Mouse (Mus musculus) hindbrain, embryonic 16.5 days (tissue): ENCODE measurements around the gene Tnp2. TPM values are rescaled to one million over a fixed set of nuclear protein-coding genes. Genes with fewer than 3 reads are reported as not detected.
A peak's percentile ranks its signal among the peaks of the same experiment; 100 is the strongest.

Experiments
- ATAC-seq: fragments of 200-750 bp; cut with Nextera tagmentation; 2 replicates; pipeline ENCODE4 v1.8.0; 2017; ENCODE audit warnings: moderate TSS enrichment, moderate library complexity
- H3K27ac ChIP-seq: fragments of 300-500 bp; sonication (generic); 2 replicates; pipeline ENCODE4 v1.5.1; 2014; ENCODE audit warnings: low read depth, mild to moderate bottlenecking, control low read depth, low read length, moderate library complexity
- H3K27me3 ChIP-seq: fragments of 300-500 bp; sonication (generic); replicated peaks from 2 replicates; pipeline ENCODE4 v1.6.1; 2014; ENCODE audit warnings: low read length; ENCODE audit not compliant: control insufficient read depth, insufficient read depth
- H3K36me3 ChIP-seq: fragments of 300-500 bp; sonication (generic); 2 replicates; pipeline ENCODE4 v1.6.1; 2014; ENCODE audit warnings: mild to moderate bottlenecking, low read length, moderate library complexity, mixed read lengths; ENCODE audit not compliant: control insufficient read depth, insufficient read depth
- H3K4me1 ChIP-seq: fragments of 300-500 bp; sonication (generic); 2 replicates; pipeline ENCODE4 v1.6.1; 2014; ENCODE audit warnings: low read depth, low read length; ENCODE audit not compliant: control insufficient read depth, insufficient read depth
- H3K4me2 ChIP-seq: fragments of 300-500 bp; sonication (generic); 2 replicates; pipeline ENCODE4 v1.6.1; 2014; ENCODE audit warnings: mild to moderate bottlenecking, low read length, control low read depth, moderate library complexity
- H3K4me3 ChIP-seq: fragments of 300-500 bp; sonication (generic); 2 replicates; pipeline ENCODE4 v1.5.1; 2014; ENCODE audit warnings: mild to moderate bottlenecking, low read length, control low read depth, moderate library complexity
- H3K9ac ChIP-seq: fragments of 300-500 bp; sonication (generic); 2 replicates; pipeline ENCODE4 v1.6.1; 2014; ENCODE audit warnings: low read depth, mild to moderate bottlenecking, control low read depth, low read length, moderate library complexity
- H3K9me3 ChIP-seq: fragments of 300-500 bp; sonication (generic); 2 replicates; pipeline ENCODE4 v1.6.1; 2014; ENCODE audit warnings: mild to moderate bottlenecking, low read length, moderate library complexity; ENCODE audit not compliant: control insufficient read depth
- WGBS: fragments of 180-500 bp; shearing (Covaris S2); extraction: QIAGEN DNeasy Blood & Tissue Kit; methylation state at CpG from one replicate; pipeline ENCODE4 v1.1.7; 2014; 5-methylcytosine and 5-hydroxymethylcytosine counted together
- polyA plus RNA-seq: library from polyadenylated mRNA; unstranded; fragments of >200 nt; fragmentation: Nextera tagmentation; extraction: Ambion mirVana; gene quantifications from 2 replicates; pipeline ENCODE4 v1.2.1, GENCODE M21; 2015

Tnp2 gene
- 0.30 TPM in 1 of 2 replicates, not detected in the other for polyA plus RNA-seq

DNA sequence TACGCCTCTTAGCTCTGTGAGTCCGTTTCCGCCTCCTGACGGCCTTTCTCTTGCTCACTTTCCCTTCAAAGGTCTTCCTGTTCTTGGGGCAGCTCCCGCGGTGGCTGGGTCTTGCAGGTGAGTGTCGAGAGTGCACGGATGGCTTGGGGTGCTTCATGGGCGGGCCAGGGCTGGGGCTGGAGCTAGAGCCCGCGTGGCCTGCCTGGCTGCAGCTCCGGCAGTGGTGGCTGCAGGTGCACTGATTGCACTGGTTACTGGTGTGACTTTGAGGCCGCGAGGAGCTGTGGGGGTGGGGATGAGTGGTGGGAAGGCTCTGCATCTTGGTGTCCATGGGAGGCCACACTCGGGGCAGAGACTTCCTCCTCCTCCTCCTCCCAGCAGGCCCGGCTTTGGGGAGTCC is at the start of gene Tnp2:
Gene Tnp2 (minus strand): TSS at position 390 of the 400 bp plus-strand sequence.
- H3K9ac ChIP-seq = no peak within 1 kb of the TSS
- WGBS = 55% methylated on average over 16 of the region's 16 CpGs

GRCm38 (mm10) chr16:10837903-10838302 is 49.4 kb upstream of the Tnp2 start:
- Histone ChIP-seq H3K9ac (no peak overlapping the region), H3K27me3 (no peaks in the 10 kb centered on the region), H3K36me3 (no peaks in the 10 kb centered on the region), H3K4me1 (peaks cover 6% of the 10 kb centered on the region), H3K4me2 (no peak overlapping the region), H3K9me3 (no peaks in the 10 kb centered on the region), H3K27ac (no peak overlapping the region), H3K4me3 (no peak overlapping the region)
- ATAC-seq = no peak
- 50% methylated on average over 1 of the region's 1 CpGs for WGBS

More for the DNA sequence above, at the start of gene Tnp2:
- no peaks in the 10 kb centered on the region for H3K27me3 ChIP-seq
- ATAC-seq = no peak
- H3K9me3 ChIP-seq = no peaks in the 10 kb centered on the region
- H3K36me3 ChIP-seq = no peaks in the 10 kb centered on the region
- H3K4me1 ChIP-seq = peaks cover 8% of the 10 kb centered on the region
- H3K4me2 ChIP-seq = no peak within 1 kb of the TSS
- H3K27ac ChIP-seq = no peak within 1 kb of the TSS
- H3K4me3 ChIP-seq = no peak within 1 kb of the TSS

GRCm38 (mm10) chr16:10837250-10837649 is 48.8 kb upstream of the Tnp2 start:
- Histone ChIP-seq H3K4me2 (no peak overlapping the region), H3K9me3 (no peaks in the 10 kb centered on the region), H3K27ac (no peak overlapping the region), H3K27me3 (no peaks in the 10 kb centered on the region), H3K36me3 (no peaks in the 10 kb centered on the region), H3K4me1 (peaks cover 6% of the 10 kb centered on the region), H3K4me3 (no peak overlapping the region), H3K9ac (no peak overlapping the region)
- 91% methylated on average over 3 of the region's 3 CpGs for WGBS
- no peak for ATAC-seq

- Histone ChIP-seq H3K9ac (no peak overlapping the region), H3K36me3 (no peaks in the 10 kb centered on the region), H3K4me2 (no peak overlapping the region), H3K4me3 (no peak overlapping the region), H3K4me1 (peaks cover 6% of the 10 kb centered on the region), H3K27ac (no peak overlapping the region), H3K9me3 (no peaks in the 10 kb centered on the region), H3K27me3 (no peaks in the 10 kb centered on the region)
- ATAC-seq = no peak
- 93% methylated on average over 3 of the region's 3 CpGs for WGBS
These were observed 47.9 kb upstream of the Tnp2 start for GRCm38 (mm10) chr16:10836388-10836787.

- H3K27me3 ChIP-seq = no peaks in the 10 kb centered on the region
- no peaks in the 10 kb centered on the region for H3K36me3 ChIP-seq
- peak within 1 kb of the TSS; percentile 99 for H3K4me2 ChIP-seq
- peak; percentile 96 for ATAC-seq
- no peaks in the 10 kb centered on the region for H3K9me3 ChIP-seq
- peak within 1 kb of the TSS; percentile 17; the same call in 1 of the 2 replicates for H3K27ac ChIP-seq
- peaks cover 6% of the 10 kb centered on the region for H3K4me1 ChIP-seq
- peak within 1 kb of the TSS; percentile 86 for H3K4me3 ChIP-seq
- peak within 1 kb of the TSS; percentile 69 for H3K9ac ChIP-seq
- WGBS = under 1% methylated on average over 41 of the region's 69 CpGs
These were observed 46.6 kb upstream of the Tnp2 start, which contains the start of gene Rmi2 for GRCm38 (mm10) chr16:10834911-10835587. Rmi2 (plus strand) TSS chr16:10835059.

DNA sequence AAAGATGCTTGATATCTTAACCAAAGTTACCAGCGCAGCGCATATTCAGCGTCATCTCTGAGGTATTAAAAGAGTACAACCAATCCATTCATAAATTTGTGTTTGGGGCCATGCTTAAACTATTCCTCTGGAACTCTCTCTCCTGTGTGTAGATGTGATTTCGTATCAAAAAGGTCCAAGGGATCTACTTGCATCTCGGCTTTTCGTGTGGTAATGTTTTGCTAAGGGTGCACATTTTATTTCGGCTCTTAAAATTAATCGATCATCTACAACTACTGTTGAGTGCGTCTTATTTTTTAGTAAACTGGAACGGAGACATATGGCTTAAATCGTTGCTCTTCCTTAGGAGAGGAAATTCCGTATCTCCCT is 46.1 kb upstream of the Tnp2 start:
- no peak overlapping the region for H3K9ac ChIP-seq
- ATAC-seq = no peak
- WGBS = 8% methylated on average over 12 of the region's 12 CpGs

DNA sequence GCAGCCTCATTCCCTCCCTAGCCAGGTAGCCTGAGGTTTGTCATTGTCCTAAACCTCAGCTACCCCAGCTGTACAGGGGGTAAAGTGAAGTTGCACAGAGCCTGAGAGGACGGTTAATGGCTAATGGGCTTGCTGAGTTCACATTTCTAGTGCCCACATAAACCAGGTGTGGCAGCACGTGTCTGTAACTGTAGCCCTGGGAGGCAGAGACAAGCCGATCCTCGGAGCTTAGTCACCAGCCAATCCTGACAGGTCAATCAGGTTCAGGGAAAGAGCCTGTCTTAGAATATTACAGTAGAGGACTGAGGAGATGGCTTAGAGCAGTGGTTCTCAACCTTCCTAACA is 40.0 kb upstream of the Tnp2 start:
- H3K9ac ChIP-seq = no peak overlapping the region
- H3K27me3 ChIP-seq = no peaks in the 10 kb centered on the region
- no peak overlapping the region for H3K27ac ChIP-seq
- H3K4me1 ChIP-seq = no peaks in the 10 kb centered on the region
- H3K9me3 ChIP-seq = no peaks in the 10 kb centered on the region; the same call in 1 of the 2 replicates
- H3K4me3 ChIP-seq = no peak overlapping the region
- WGBS = 83% methylated on average over 4 of the region's 4 CpGs
- H3K36me3 ChIP-seq = no peaks in the 10 kb centered on the region
- H3K4me2 ChIP-seq = no peak overlapping the region
- ATAC-seq = no peak

More for the DNA sequence above, 46.1 kb upstream of the Tnp2 start:
- Histone ChIP-seq H3K4me1 (peaks cover 6% of the 10 kb centered on the region), H3K27ac (no peak overlapping the region), H3K9me3 (no peaks in the 10 kb centered on the region), H3K4me3 (peak overlapping the region; percentile 86), H3K36me3 (no peaks in the 10 kb centered on the region), H3K27me3 (no peaks in the 10 kb centered on the region), H3K4me2 (peak overlapping the region; percentile 99)

DNA sequence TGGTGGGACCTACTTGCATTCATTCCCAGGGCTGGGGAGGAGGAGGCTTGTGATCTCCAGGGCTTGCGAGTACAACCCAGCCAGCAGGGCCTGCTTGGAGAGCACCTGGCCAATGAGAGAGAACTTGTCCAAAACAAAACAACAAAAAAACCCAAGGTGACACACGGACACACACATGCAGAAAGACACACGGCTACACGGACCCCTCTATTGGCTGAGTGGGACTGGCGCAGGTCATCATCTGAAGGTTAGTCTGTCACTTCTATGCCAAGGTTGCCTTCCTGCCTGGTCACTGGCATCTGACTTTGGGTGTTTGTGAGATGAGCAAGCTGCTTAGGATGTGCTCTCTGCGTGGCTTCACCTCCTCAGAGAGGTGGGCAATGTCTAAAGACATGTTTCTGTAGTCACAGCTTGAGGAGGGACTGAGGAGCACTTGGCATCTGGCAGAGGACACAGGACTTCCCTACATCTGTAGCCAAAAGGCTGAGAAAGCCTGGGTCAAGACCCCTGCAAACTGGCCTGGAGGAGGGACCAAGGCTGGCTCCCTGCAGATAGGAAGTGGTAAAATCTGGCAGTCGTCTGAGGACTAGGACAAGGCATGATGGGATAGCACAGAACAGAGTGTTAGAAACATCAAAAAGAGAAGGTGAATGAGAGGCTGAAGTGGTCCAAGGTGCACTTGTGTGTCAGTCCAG is 39.5 kb upstream of the Tnp2 start:
- H3K27ac ChIP-seq = no peak overlapping the region
- no peak overlapping the region for H3K4me3 ChIP-seq
- no peaks in the 10 kb centered on the region; the same call in 1 of the 2 replicates for H3K9me3 ChIP-seq
- 88% methylated on average over 7 of the region's 7 CpGs for WGBS
- no peak overlapping the region for H3K9ac ChIP-seq
- no peaks in the 10 kb centered on the region for H3K27me3 ChIP-seq
- ATAC-seq = no peak
- H3K36me3 ChIP-seq = no peaks in the 10 kb centered on the region
- no peaks in the 10 kb centered on the region for H3K4me1 ChIP-seq
- no peak overlapping the region for H3K4me2 ChIP-seq

- no peaks in the 10 kb centered on the region; the same call in 1 of the 2 replicates for H3K9me3 ChIP-seq
- H3K4me1 ChIP-seq = no peaks in the 10 kb centered on the region
- no peak overlapping the region for H3K4me3 ChIP-seq
- H3K4me2 ChIP-seq = no peak overlapping the region
- H3K36me3 ChIP-seq = no peaks in the 10 kb centered on the region
- WGBS = 93% methylated on average over 9 of the region's 9 CpGs
- no peak overlapping the region for H3K27ac ChIP-seq
- H3K9ac ChIP-seq = no peak overlapping the region
- H3K27me3 ChIP-seq = no peaks in the 10 kb centered on the region
- no peak for ATAC-seq
These were observed 38.8 kb upstream of the Tnp2 start for GRCm38 (mm10) chr16:10827269-10827668.
